Mouse (Mus musculus): ENCODE measurements at regions not wholly inside any gene's neighbourhood (a gene's known extent, or its start where the extent isn't known, plus 50 kb on each side); places are given as distances from the start of the nearest gene placed in this dataset.
A peak's percentile ranks its signal among the peaks of the same experiment; 100 is the strongest.

DNA sequence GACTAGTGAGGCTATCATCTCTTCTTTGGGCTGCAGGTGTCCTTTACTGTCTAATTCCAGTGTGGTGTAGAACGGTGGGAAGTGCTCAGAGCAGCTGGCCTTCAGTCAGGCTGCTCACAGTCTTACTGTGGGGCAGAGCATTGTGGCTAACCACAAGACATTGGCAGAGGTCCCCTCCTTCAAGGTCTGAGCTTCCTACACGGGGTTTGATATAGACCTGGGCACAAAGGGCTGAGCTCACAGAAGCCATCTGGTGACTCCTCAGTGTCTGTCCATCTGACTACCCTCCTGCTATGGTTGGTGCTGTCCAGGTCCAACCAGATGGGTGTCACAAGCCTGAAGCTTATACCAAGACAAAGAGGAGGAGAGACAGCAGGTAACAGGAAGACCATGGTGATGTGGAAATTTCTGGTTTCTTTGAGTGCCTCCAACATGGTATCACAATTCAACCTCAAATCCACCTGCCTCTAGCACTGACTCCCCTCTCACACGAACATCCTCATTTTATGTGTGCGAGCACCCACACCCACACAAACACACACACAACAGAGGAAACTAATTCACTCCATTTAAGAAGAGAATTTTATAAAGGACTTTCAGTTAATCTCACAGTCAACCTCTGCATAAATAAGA, 147.0 kb upstream of the Tle3 start:
- H3K36me3 ChIP-seq (ENCODE audit: control insufficient read depth, insufficient read depth, low read length), result no peaks in the 10 kb centered on the region
- H3K4me2 ChIP-seq, result no peak overlapping the region
- no peak overlapping the region for H3K27ac ChIP-seq (ENCODE audit: low read depth, low read length)
- no peak overlapping the region for H3K9ac ChIP-seq (ENCODE audit: low read depth, low read length)
- no peak overlapping the region for H3K4me3 ChIP-seq (ENCODE audit: low read depth, low read length)
- 0 out of 2 replicates have a peak, but pooled peaks cover 2% of the 10 kb centered on the region for H3K9me3 ChIP-seq (replicated peaks; ENCODE audit: control insufficient read depth, low read length)
- ATAC-seq (replicated peaks; ENCODE audit: insufficient number of reproducible peaks, low FRiP score, low TSS enrichment), result no peak
- 75% methylated on average over 4 of the region's 4 CpGs for WGBS (ENCODE audit: insufficient replicate concordance)
- H3K4me1 ChIP-seq (ENCODE audit: control insufficient read depth, insufficient read depth, low read length), result no peaks in the 10 kb centered on the region
- H3K27me3 ChIP-seq (ENCODE audit: control insufficient read depth, insufficient read depth, low read length), result peaks cover 18% of the 10 kb centered on the region

DNA sequence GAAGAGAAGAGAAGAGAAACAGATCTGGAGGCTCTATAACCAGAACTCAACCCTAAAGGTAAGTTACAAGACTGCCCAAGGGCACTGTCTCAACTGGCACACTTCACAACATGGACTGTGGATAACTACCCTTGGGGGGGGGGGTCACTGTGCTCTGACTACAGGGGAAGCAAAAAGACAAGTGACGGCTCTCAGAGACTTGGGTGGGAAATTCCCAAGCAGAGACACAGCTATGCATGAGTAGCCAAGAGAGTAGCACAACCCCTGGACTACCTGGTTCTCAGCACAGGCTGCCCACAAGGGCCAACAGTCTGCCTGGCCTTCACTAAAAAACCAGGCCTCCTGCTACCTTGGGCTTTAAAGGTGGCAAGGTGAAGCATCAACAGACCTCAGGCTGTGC, 146.3 kb upstream of the Tle3 start:
- Histone ChIP-seq H3K4me2 (no peak overlapping the region), H3K27me3 (ENCODE audit: control insufficient read depth, insufficient read depth, low read length) (peaks cover 18% of the 10 kb centered on the region), H3K4me1 (ENCODE audit: control insufficient read depth, insufficient read depth, low read length) (no peaks in the 10 kb centered on the region), H3K4me3 (ENCODE audit: low read depth, low read length) (no peak overlapping the region), H3K9ac (ENCODE audit: low read depth, low read length) (no peak overlapping the region), H3K27ac (ENCODE audit: low read depth, low read length) (no peak overlapping the region), H3K36me3 (ENCODE audit: control insufficient read depth, insufficient read depth, low read length) (no peaks in the 10 kb centered on the region), H3K9me3 (replicated peaks; ENCODE audit: control insufficient read depth, low read length) (0 out of 2 replicates have a peak, but pooled peaks cover 2% of the 10 kb centered on the region)
- WGBS (ENCODE audit: insufficient replicate concordance), result 64% methylated on average over 1 of the region's 1 CpGs
- ATAC-seq (replicated peaks; ENCODE audit: insufficient number of reproducible peaks, low FRiP score, low TSS enrichment), result no peak

DNA sequence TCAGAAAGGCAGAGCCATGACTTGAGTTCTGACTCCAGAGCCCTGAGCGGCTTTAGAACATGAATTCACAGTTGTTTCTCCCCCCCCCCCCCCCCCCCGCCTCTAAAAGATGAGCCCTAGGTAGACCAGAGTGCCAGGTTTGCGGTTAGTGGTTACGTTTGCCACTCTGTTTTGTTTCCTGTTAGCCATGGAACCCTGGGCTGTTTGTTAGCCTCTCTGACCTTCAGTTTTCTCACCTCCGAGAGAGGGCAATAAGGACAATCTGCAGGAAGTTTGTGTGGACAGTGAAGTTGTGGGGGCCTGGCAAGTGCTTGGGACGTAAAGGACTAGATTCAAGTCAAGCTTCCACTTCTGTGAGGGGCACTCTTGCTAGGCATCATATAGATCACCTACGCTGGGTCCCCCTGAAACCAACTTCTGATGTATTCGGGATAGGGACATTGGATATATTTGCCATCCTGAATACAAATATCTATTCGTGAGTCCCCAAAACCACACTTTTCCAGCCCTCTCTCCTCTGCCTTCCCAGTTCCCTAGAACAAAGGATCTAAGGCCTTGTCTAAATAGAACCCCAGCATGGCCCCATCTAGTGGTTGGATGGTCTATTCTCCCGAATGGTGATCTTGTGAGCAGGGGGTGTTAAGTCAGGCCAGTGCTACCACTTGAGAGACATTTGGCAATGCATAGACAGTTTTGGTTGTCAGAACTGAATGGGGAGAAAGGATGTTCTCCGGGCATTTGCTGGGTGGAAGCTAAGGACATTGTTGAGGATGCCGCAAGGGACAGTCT, 145.4 kb upstream of the Tle3 start:
- WGBS (ENCODE audit: insufficient replicate concordance), result 68% methylated on average over 11 of the region's 12 CpGs
- no peak for ATAC-seq (replicated peaks; ENCODE audit: insufficient number of reproducible peaks, low FRiP score, low TSS enrichment)

DNA sequence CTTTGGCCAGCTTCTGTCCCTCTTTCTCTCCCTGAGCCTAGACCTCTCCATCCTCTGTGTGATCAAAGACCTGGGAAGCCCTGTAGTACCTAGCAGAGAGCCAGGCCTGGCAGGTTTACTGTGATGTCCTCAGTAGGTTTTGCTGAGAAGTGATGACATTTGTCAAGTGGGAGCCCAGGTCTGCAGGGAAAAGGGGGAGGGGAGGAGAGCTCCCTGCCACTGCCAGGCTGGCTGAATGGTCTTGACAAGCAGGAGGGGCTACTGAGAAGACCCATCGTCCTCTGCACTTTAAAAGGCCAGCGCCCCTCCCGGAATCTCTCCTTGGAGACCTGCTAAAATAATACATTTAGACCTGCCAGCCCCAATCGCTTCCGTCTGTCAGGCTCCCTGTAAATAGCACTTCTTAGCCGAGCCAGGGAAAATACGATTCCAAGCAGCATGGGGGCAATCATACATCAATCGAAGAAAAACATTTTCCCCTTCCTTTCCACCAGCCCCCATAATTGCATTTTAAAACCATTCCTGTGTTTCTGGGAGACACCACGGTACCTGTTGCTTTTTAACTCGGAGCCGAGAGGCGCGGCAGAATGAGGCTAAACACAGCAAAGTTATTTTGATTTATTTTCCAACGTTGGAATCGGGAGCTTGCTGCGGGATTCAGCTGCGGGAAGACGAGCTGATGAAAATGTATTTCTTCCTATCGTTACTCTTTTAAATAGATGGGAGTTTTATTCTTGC, 144.5 kb upstream of the Tle3 start:
- Histone ChIP-seq H3K36me3 (ENCODE audit: control insufficient read depth, insufficient read depth, low read length) (no peaks in the 10 kb centered on the region), H3K27me3 (ENCODE audit: control insufficient read depth, insufficient read depth, low read length) (peaks cover 26% of the 10 kb centered on the region), H3K4me3 (ENCODE audit: low read depth, low read length) (no peak overlapping the region), H3K9ac (ENCODE audit: low read depth, low read length) (no peak overlapping the region), H3K27ac (ENCODE audit: low read depth, low read length) (no peak overlapping the region), H3K4me2 (peak overlapping the region; percentile 43), H3K9me3 (replicated peaks; ENCODE audit: control insufficient read depth, low read length) (0 out of 2 replicates have a peak, but pooled peaks cover 2% of the 10 kb centered on the region), H3K4me1 (ENCODE audit: control insufficient read depth, insufficient read depth, low read length) (no peaks in the 10 kb centered on the region)
- 32% methylated on average over 19 of the region's 19 CpGs for WGBS (ENCODE audit: insufficient replicate concordance)
- peak; percentile 52; the same call in 1 of the 2 replicates for ATAC-seq (replicated peaks; ENCODE audit: insufficient number of reproducible peaks, low FRiP score, low TSS enrichment)

More for the DNA sequence above, 145.4 kb upstream of the Tle3 start:
- Histone ChIP-seq H3K27me3 (ENCODE audit: control insufficient read depth, insufficient read depth, low read length) (peaks cover 22% of the 10 kb centered on the region), H3K27ac (ENCODE audit: low read depth, low read length) (no peak overlapping the region), H3K4me1 (ENCODE audit: control insufficient read depth, insufficient read depth, low read length) (no peaks in the 10 kb centered on the region), H3K36me3 (ENCODE audit: control insufficient read depth, insufficient read depth, low read length) (no peaks in the 10 kb centered on the region), H3K9ac (ENCODE audit: low read depth, low read length) (no peak overlapping the region), H3K9me3 (replicated peaks; ENCODE audit: control insufficient read depth, low read length) (0 out of 2 replicates have a peak, but pooled peaks cover 2% of the 10 kb centered on the region), H3K4me2 (no peak overlapping the region), H3K4me3 (ENCODE audit: low read depth, low read length) (no peak overlapping the region)

DNA sequence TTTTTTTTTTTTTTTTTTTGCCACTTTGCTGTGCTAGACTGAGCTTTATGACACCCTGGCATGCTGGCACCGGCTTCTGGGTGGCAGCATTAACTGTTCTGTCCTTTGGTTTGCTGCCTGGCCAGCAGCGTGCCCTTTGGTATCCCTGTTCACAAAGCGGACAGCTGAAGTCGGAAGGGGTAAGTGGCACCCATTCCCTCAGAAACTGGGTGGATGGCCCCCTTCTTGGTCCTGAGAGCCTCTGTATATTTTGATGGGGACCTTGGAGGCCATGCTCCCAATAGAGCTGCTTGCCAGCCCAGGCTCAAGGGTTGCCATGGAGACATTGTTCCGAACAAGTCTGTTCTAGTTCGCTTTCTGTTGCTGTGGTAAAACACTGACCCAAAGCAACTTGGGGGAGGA, 143.9 kb upstream of the Tle3 start:
- 75% methylated on average over 6 of the region's 6 CpGs for WGBS (ENCODE audit: insufficient replicate concordance)
- 0 out of 2 replicates have a peak, but pooled peaks cover 1% of the 10 kb centered on the region for H3K9me3 ChIP-seq (replicated peaks; ENCODE audit: control insufficient read depth, low read length)
- ATAC-seq (replicated peaks; ENCODE audit: insufficient number of reproducible peaks, low FRiP score, low TSS enrichment), result no peak
- no peak overlapping the region for H3K4me3 ChIP-seq (ENCODE audit: low read depth, low read length)
- no peak overlapping the region for H3K9ac ChIP-seq (ENCODE audit: low read depth, low read length)
- H3K36me3 ChIP-seq (ENCODE audit: control insufficient read depth, insufficient read depth, low read length), result no peaks in the 10 kb centered on the region
- peaks cover 23% of the 10 kb centered on the region for H3K27me3 ChIP-seq (ENCODE audit: control insufficient read depth, insufficient read depth, low read length)
- no peaks in the 10 kb centered on the region for H3K4me1 ChIP-seq (ENCODE audit: control insufficient read depth, insufficient read depth, low read length)
- H3K4me2 ChIP-seq, result peak overlapping the region; percentile 43; the same call in 1 of the 2 replicates
- no peak overlapping the region for H3K27ac ChIP-seq (ENCODE audit: low read depth, low read length)

DNA sequence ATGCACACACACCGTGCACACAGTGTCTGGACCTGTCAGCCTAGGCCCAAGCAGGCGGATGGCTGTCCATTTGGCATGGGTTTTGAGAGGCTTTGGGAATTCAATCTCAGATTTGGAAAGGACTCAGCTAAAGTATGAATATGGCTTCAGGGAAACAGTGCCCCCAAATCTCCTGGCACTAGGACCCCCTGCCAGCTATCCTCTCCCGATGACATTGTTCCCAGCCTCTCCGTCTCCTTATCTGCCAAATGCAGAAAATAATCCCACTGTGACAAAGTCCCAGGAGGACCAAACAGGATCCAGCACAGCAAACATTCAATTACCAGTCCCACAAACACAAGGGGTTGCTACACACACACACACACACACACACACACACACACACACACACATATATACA, 141.9 kb upstream of the Tle3 start:
- Histone ChIP-seq H3K27me3 (ENCODE audit: control insufficient read depth, insufficient read depth, low read length) (peaks cover 30% of the 10 kb centered on the region), H3K9ac (ENCODE audit: low read depth, low read length) (no peak overlapping the region), H3K4me2 (no peak overlapping the region), H3K36me3 (ENCODE audit: control insufficient read depth, insufficient read depth, low read length) (no peaks in the 10 kb centered on the region), H3K4me1 (ENCODE audit: control insufficient read depth, insufficient read depth, low read length) (no peaks in the 10 kb centered on the region), H3K4me3 (ENCODE audit: low read depth, low read length) (no peak overlapping the region), H3K27ac (ENCODE audit: low read depth, low read length) (no peak overlapping the region), H3K9me3 (replicated peaks; ENCODE audit: control insufficient read depth, low read length) (no peaks in the 10 kb centered on the region)
- no peak for ATAC-seq (replicated peaks; ENCODE audit: insufficient number of reproducible peaks, low FRiP score, low TSS enrichment)
- WGBS (ENCODE audit: insufficient replicate concordance), result 74% methylated on average over 4 of the region's 4 CpGs

DNA sequence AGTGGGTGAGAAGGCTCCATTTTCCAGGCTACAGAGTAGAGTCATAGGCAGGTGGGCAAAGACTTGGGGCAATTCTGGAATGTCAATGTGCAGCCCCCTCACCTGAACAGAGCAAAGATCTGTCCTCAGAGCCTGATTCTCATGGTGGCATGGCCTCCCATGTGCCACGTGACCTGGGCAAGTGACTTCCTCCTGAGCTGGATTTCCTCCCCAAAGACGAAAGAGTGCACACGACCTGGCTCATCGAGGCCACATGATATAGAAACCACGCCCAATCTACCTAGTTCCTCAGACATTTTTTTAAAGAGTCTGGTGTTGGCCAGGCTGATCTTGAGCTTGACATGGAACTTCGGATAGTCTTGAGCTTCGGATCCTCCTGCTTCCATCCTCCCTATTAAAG, 139.5 kb upstream of the Tle3 start:
- Histone ChIP-seq H3K4me3 (ENCODE audit: low read depth, low read length) (no peak overlapping the region), H3K27me3 (ENCODE audit: control insufficient read depth, insufficient read depth, low read length) (peaks cover 37% of the 10 kb centered on the region), H3K9ac (ENCODE audit: low read depth, low read length) (no peak overlapping the region), H3K4me2 (no peak overlapping the region), H3K27ac (ENCODE audit: low read depth, low read length) (no peak overlapping the region), H3K36me3 (ENCODE audit: control insufficient read depth, insufficient read depth, low read length) (no peaks in the 10 kb centered on the region), H3K4me1 (ENCODE audit: control insufficient read depth, insufficient read depth, low read length) (no peaks in the 10 kb centered on the region; the same call in 1 of the 2 replicates), H3K9me3 (replicated peaks; ENCODE audit: control insufficient read depth, low read length) (no peaks in the 10 kb centered on the region)
- 81% methylated on average over 7 of the region's 7 CpGs for WGBS (ENCODE audit: insufficient replicate concordance)
- ATAC-seq (replicated peaks; ENCODE audit: insufficient number of reproducible peaks, low FRiP score, low TSS enrichment), result no peak

DNA sequence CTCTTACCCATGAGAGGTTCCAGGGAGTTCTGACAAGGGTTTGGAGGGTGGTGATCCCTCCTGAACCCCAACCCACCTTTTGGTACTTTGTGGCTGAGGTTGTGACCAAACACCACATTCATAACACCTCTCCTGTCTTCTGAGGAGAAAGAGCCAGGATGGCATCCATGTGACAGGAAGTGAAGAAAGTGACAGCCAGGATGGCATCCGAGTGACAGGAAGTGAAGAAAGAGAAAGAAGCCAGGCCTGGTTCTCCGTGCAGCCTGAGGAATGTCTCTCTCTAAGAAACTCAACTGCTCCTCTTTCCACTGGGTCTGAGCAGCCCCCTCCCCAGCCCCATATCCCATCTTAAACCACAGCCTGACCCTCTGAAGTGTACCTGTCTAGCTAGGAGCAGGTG, 138.9 kb upstream of the Tle3 start:
- Histone ChIP-seq H3K4me2 (no peak overlapping the region), H3K27me3 (ENCODE audit: control insufficient read depth, insufficient read depth, low read length) (peaks cover 43% of the 10 kb centered on the region), H3K27ac (ENCODE audit: low read depth, low read length) (no peak overlapping the region), H3K9me3 (replicated peaks; ENCODE audit: control insufficient read depth, low read length) (no peaks in the 10 kb centered on the region), H3K36me3 (ENCODE audit: control insufficient read depth, insufficient read depth, low read length) (no peaks in the 10 kb centered on the region), H3K4me1 (ENCODE audit: control insufficient read depth, insufficient read depth, low read length) (no peaks in the 10 kb centered on the region; the same call in 1 of the 2 replicates), H3K4me3 (ENCODE audit: low read depth, low read length) (no peak overlapping the region), H3K9ac (ENCODE audit: low read depth, low read length) (no peak overlapping the region)
- WGBS (ENCODE audit: insufficient replicate concordance), result 46% methylated on average over 2 of the region's 2 CpGs
- ATAC-seq (replicated peaks; ENCODE audit: insufficient number of reproducible peaks, low FRiP score, low TSS enrichment), result no peak

All from heart, embryonic 11.5 days (tissue).